Mouse (Mus musculus) bone marrow, adult 2 months (tissue): ENCODE measurements around the gene Emilin3.

ENCODE experiments used
- CTCF ChIP-seq: fragments of 200-500 bp; IDR thresholded peaks from 2 replicates; pipeline ENCODE4 v1.5.1; 2011; ENCODE audit warnings: low read length, control low read depth; ENCODE audit not compliant: control insufficient read depth, insufficient read depth
- POLR2A ChIP-seq: fragments of 200-500 bp; IDR thresholded peaks from 2 replicates; pipeline ENCODE4 v1.6.1; 2011; ENCODE audit warnings: low read depth, mild to moderate bottlenecking, control low read depth, low read length, borderline replicate concordance; ENCODE audit not compliant: control insufficient read depth

- TF ChIP-seq POLR2A (no peak), CTCF (no peak)
Observed at GRCm38 (mm10) chr2:160921285-160921684, 9.2 kb upstream of the Emilin3 start.
